Mouse (Mus musculus) heart, adult 11 months (tissue): Measurements from ENCODE around the gene Itgb2.

Experiments used
- DNase-seq: peaks from one replicate; pipeline ENCODE4 v3.0.0; 2022

The Itgb2 gene

GRCm38 (mm10) chr10:77589117-77589516, 59.1 kb downstream of the Itgb2 start:
- no peak for DNase-seq

GRCm38 (mm10) chr10:77589749-77590148, 59.7 kb downstream of the Itgb2 start:
- DNase-seq, result no peak

GRCm38 (mm10) chr10:77590812-77591211, 60.8 kb downstream of the Itgb2 start:
- peak; percentile 94 for DNase-seq

GRCm38 (mm10) chr10:77591546-77591945, 61.5 kb downstream of the Itgb2 start:
- DNase-seq, result no peak

- no peak for DNase-seq
Measured at GRCm38 (mm10) chr10:77596060-77596459, 66.0 kb downstream of the Itgb2 start.

- no peak for DNase-seq
Measured at GRCm38 (mm10) chr10:77603021-77603420, 73.0 kb downstream of the Itgb2 start.

GRCm38 (mm10) chr10:77604111-77604510, 74.1 kb downstream of the Itgb2 start:
- no peak for DNase-seq

GRCm38 (mm10) chr10:77604958-77605357, 74.9 kb downstream of the Itgb2 start:
- DNase-seq, result no peak

GRCm38 (mm10) chr10:77605368-77605767, 75.3 kb downstream of the Itgb2 start:
- peak; percentile 92 for DNase-seq

- DNase-seq, result peak; percentile 99
Measured at GRCm38 (mm10) chr10:77605908-77606826, 76.1 kb downstream of the Itgb2 start, which contains the start of the genes Sumo3 and Gm49325. Gene Sumo3, plus strand, starts transcription at chr10:77606097. Gene Gm49325, plus strand, starts transcription at chr10:77606197.

GRCm38 (mm10) chr10:77606855-77607254, 76.8 kb downstream of the Itgb2 start:
- peak; percentile 96 for DNase-seq

GRCm38 (mm10) chr10:77607441-77607840, 77.4 kb downstream of the Itgb2 start:
- no peak for DNase-seq

GRCm38 (mm10) chr10:77608589-77608988, 78.5 kb downstream of the Itgb2 start:
- no peak for DNase-seq

GRCm38 (mm10) chr10:77610221-77610961, 80.3 kb downstream of the Itgb2 start:
- no peak for DNase-seq

- peak; percentile 99 for DNase-seq
Measured at GRCm38 (mm10) chr10:77613409-77613808, 83.4 kb downstream of the Itgb2 start.
